Mouse (Mus musculus) cortical plate, adult 2 months (tissue): ENCODE results near the gene Filip1l.

Experiments
- CTCF ChIP-seq: fragments of 200-500 bp; IDR thresholded peaks from 2 replicates; pipeline ENCODE4 v1.5.1; 2011; ENCODE audit warnings: mild to moderate bottlenecking, control low read depth, low read length; ENCODE audit not compliant: insufficient read depth; ENCODE audit errors: extremely low read depth
- POLR2A ChIP-seq: fragments of 200-500 bp; IDR thresholded peaks from 2 replicates; pipeline ENCODE4 v1.6.1; 2011; ENCODE audit warnings: mild to moderate bottlenecking, low read length, control low read depth; ENCODE audit not compliant: insufficient read depth; ENCODE audit errors: extremely low read depth

DNA sequence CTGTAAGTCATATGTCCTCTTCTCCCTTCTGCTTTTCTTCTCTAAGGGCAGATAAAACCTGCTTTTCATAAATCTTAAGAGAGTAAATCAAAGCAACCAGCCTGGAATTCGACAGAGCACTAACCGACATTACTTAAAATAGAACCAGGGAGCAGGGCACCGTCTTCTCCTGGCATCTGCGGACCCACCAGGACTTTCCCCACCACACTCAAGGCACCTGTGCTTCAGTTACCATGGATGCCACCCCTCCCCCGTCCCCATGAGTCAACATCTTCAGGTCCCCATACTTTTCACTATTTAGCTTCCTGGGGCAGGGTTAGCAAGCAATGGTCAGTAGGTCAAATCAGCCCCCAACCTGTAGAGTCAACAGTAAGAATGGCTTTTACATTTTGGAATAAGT is 76.1 kb downstream of the Filip1l start:
- TF ChIP-seq CTCF, result no peak
- no peak for TF ChIP-seq POLR2A
